Mouse (Mus musculus) cortical plate, adult 2 months (tissue): ENCODE measurements around the gene Aar2.

Source experiments
- CTCF ChIP-seq: fragments of 200-500 bp; IDR thresholded peaks from 2 replicates; pipeline ENCODE4 v1.5.1; 2011; ENCODE audit warnings: mild to moderate bottlenecking, control low read depth, low read length; ENCODE audit not compliant: insufficient read depth; ENCODE audit errors: extremely low read depth
- POLR2A ChIP-seq: fragments of 200-500 bp; IDR thresholded peaks from 2 replicates; pipeline ENCODE4 v1.6.1; 2011; ENCODE audit warnings: mild to moderate bottlenecking, low read length, control low read depth; ENCODE audit not compliant: insufficient read depth; ENCODE audit errors: extremely low read depth

DNA sequence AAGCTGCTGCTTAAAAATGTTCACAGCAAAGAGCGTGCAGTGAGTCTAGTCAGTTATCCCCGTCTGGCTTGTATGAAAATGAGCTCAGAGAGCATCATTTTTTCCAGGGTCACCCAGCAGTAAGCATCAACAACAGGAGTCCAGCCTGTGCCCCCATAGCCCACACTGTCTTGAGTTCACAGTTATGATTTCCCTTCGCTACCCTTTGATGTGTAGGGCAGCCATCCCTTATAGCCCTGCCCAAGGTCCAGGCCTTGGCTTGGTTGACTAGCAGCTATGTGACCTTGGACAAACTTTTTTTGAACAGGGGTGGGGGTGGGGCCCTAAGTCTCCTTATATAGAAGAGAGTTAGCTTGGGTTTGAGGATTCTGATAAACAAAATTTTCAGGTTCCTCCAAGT is 21.9 kb downstream of the Aar2 start:
- TF ChIP-seq POLR2A (no peak), CTCF (no peak)
